8 mouse cellular contexts compared by ENCODE assay signal in genomic region chr1:164762276-164762675, GRCm38 (mm10). TPM values are rescaled to one million over a fixed set of nuclear protein-coding genes. Genes with fewer than 3 reads are reported as not detected.
DNase-seq lines count a peak whose midpoint lies in the region; ATAC-seq and TF ChIP-seq lines count a peak whose summit lies in the region.

No protein-coding gene starts in this region.

- H3K4me2 ChIP-seq in heart, postnatal 0 days (ENCODE audit: low read depth, low read length): no peak overlapping the region
- H3K4me2 ChIP-seq in heart, embryonic 12.5 days: no peak overlapping the region

- no peak for TF ChIP-seq EP300 in heart, postnatal 0 days (IDR thresholded peaks at IDR 0.05; ENCODE audit: low read depth)

- no peaks in the 10 kb centered on the region for H3K9me3 ChIP-seq in heart, postnatal 0 days (replicated peaks; ENCODE audit: control insufficient read depth, low read length)
- no peaks in the 10 kb centered on the region for H3K9me3 ChIP-seq in heart, embryonic 12.5 days (replicated peaks)
- H3K9me3 ChIP-seq in midbrain, embryonic 10.5 days (replicated peaks): no peaks in the 10 kb centered on the region

- CTCF ChIA-PET in Patski (lab: Charles Lee): interaction anchor here (1.2 to 1.5 kb wide), 2 partner anchors 25 to 303 kb away, joined by 3 read pairs; no protein-coding TSS in a partner anchor

- no peak overlapping the region for H3K9ac ChIP-seq in heart, postnatal 0 days (replicated peaks; ENCODE audit: low read depth, low read length)
- no peak overlapping the region for H3K9ac ChIP-seq in heart, embryonic 12.5 days

- no peak overlapping the region for H3K27ac ChIP-seq in heart, postnatal 0 days (ENCODE audit: low read depth)
- H3K27ac ChIP-seq in heart, embryonic 12.5 days (ENCODE audit: poor library complexity, severe bottlenecking): no peak overlapping the region
- no peak overlapping the region for H3K27ac ChIP-seq in midbrain, embryonic 10.5 days (replicated peaks)

- H3K27me3 ChIP-seq in heart, postnatal 0 days (ENCODE audit: control insufficient read depth, insufficient read depth, low read length): no peaks in the 10 kb centered on the region
- H3K27me3 ChIP-seq in heart, embryonic 12.5 days (replicated peaks): no peaks in the 10 kb centered on the region
- no peaks in the 10 kb centered on the region for H3K27me3 ChIP-seq in Patski
- no peaks in the 10 kb centered on the region for H3K27me3 ChIP-seq in midbrain, embryonic 10.5 days (ENCODE audit: low read depth, poor library complexity, severe bottlenecking)

- peak; percentile 59 for DNase-seq in heart, postnatal 0 days (ENCODE audit: low spot score)
- DNase-seq in 3T3-L1 (ENCODE audit: low read depth, low spot score) (peak; percentile 74), Patski (ENCODE audit: low read depth, low spot score) (no peak)
- DNase-seq in kidney, postnatal 14 days: peak; percentile 48
- no peak for DNase-seq in right cerebral cortex, postnatal 36 days (ENCODE audit: low spot score in 2 of 2)
- DNase-seq in left cerebral cortex, postnatal 25 days (ENCODE audit: low spot score in 2 of 2): no peak
- no peak for DNase-seq in midbrain, embryonic 10.5 days (ENCODE audit: low spot score)

- peaks cover 6% of the 10 kb centered on the region; the same call in 1 of the 2 replicates for H3K4me1 ChIP-seq in heart, postnatal 0 days (ENCODE audit: control insufficient read depth, insufficient read depth)
- H3K4me1 ChIP-seq in heart, embryonic 12.5 days (replicated peaks): no peaks in the 10 kb centered on the region
- no peaks in the 10 kb centered on the region for H3K4me1 ChIP-seq in midbrain, embryonic 10.5 days

- no peak overlapping the region for H3K4me3 ChIP-seq in heart, postnatal 0 days (ENCODE audit: low read depth, low read length)
- H3K4me3 ChIP-seq in heart, embryonic 12.5 days: no peak overlapping the region
- no peak overlapping the region for H3K4me3 ChIP-seq in midbrain, embryonic 10.5 days

- TF ChIP-seq CTCF in heart, postnatal 0 days (IDR thresholded peaks at IDR 0.05; ENCODE audit: low read depth): peak; percentile 72
- peak; percentile 63 for TF ChIP-seq CTCF in Patski (IDR thresholded peaks at IDR 0.05)

- no peaks in the 10 kb centered on the region for H3K36me3 ChIP-seq in heart, postnatal 0 days (replicated peaks; ENCODE audit: control insufficient read depth, insufficient read depth, low read length)
- H3K36me3 ChIP-seq in heart, embryonic 12.5 days: no peaks in the 10 kb centered on the region
- no peaks in the 10 kb centered on the region for H3K36me3 ChIP-seq in midbrain, embryonic 10.5 days

- in situ Hi-C loops in Patski (cut with MboI; ENCODE audit: low pct_unique_long_range_greater_than_20kb): no loop called here

- ATAC-seq in heart, postnatal 0 days (ENCODE audit: insufficient read depth, low read depth): no peak
- no peak for ATAC-seq in heart, embryonic 12.5 days (ENCODE audit: insufficient number of reproducible peaks, low FRiP score)
- no peak for ATAC-seq in Patski

- POLR2A ChIA-PET in Patski (lab: Charles Lee): no interaction called here

- WGBS in heart, postnatal 0 days: 53% methylated on average over 2 of the region's 2 CpGs
- 58% methylated on average over 2 of the region's 2 CpGs for WGBS in heart, embryonic 12.5 days
- WGBS in midbrain, embryonic 10.5 days: 66% methylated on average over 2 of the region's 2 CpGs

- intact Hi-C loops in left cerebral cortex, postnatal 25 days (cut with DNase I): no loop called here

RNA-seq across cellular contexts. Expression of gene Dpt, which starts 34.2 kb away (rescaled TPM):
- total RNA-seq in heart, postnatal 0 days (2014; rRNA removed; ENCODE audit: low replicate concordance): 83.2 and 87.1 TPM in 2 replicates
- polyA plus RNA-seq in heart, postnatal 0 days (2015; fragmentation: Nextera tagmentation; extraction: Ambion mirVana): 52.5 and 58.1 TPM in 2 replicates
- polyA plus RNA-seq in heart, embryonic 12.5 days (2016; fragmentation: Nextera tagmentation; extraction: Ambion mirVana): 1.7 and 2.1 TPM in 2 replicates
- 0.04 TPM for polyA plus RNA-seq in Patski (2021)
- under 1 TPM; 0.34 to 0.62 TPM for total RNA-seq in left cerebral cortex, postnatal 25 days (2021)
- polyA plus RNA-seq in midbrain, embryonic 10.5 days (2016; fragmentation: Nextera tagmentation; extraction: Ambion mirVana): not detected in 2 replicates

Comparison
In these comparisons a context has a peak if more than half of its experiments do, and no peak if none do; other contexts are left out.
1. RNA of gene Dpt, which starts 34.2 kb away (polyA plus RNA-seq): 52.5 to 58.1 TPM in heart, postnatal 0 days; 1.7 to 2.1 TPM in heart, embryonic 12.5 days, 0.04 TPM in Patski (single experiment) and not detected in midbrain, embryonic 10.5 days; every median in the first group is over 10 times any median in the second.
2. DNase-seq: peak in heart, postnatal 0 days (single experiment), 3T3-L1 (single experiment) and kidney, postnatal 14 days (single experiment); none in Patski (single experiment), right cerebral cortex, postnatal 36 days (0 of 2), left cerebral cortex, postnatal 25 days (0 of 2) and midbrain, embryonic 10.5 days (single experiment).